Mouse (Mus musculus) spleen, postnatal 0 days (tissue): ENCODE measurements around the gene Rnf32. TPM values are rescaled to one million over a fixed set of nuclear protein-coding genes. Genes with fewer than 3 reads are reported as not detected.

Experiments
- polyA plus RNA-seq: library from polyadenylated mRNA; unstranded; fragments of >200 nt; fragmentation: Nextera tagmentation; extraction: Ambion mirVana; gene quantifications from 2 replicates; pipeline ENCODE4 v1.2.1, GENCODE M21; 2015

Gene Rnf32
- polyA plus RNA-seq, result 0.30 and 0.41 TPM in 2 replicates

GRCm38 (mm10) chr5:29195570-29196263 lies at the start of gene Rnf32:
Gene Rnf32 (plus strand): TSS chr5:29195992.

Other genes starting within 250 kb of the Rnf32 start
- 4.7 and 6.2 TPM in 2 replicates for gene Lmbr1, start 182.4 kb downstream of the Rnf32 start, polyA plus RNA-seq
- 20.5 and 21.7 TPM in 2 replicates for gene Nom1, start 238.7 kb downstream of the Rnf32 start, polyA plus RNA-seq